Mouse (Mus musculus): ENCODE results near the gene Acmsd. TPM values are rescaled to one million over a fixed set of nuclear protein-coding genes. Genes with fewer than 3 reads are reported as not detected.

The Acmsd gene
- total RNA-seq, 2 experiments from 2014 or later, result 0.33 to 0.44 TPM

DNA sequence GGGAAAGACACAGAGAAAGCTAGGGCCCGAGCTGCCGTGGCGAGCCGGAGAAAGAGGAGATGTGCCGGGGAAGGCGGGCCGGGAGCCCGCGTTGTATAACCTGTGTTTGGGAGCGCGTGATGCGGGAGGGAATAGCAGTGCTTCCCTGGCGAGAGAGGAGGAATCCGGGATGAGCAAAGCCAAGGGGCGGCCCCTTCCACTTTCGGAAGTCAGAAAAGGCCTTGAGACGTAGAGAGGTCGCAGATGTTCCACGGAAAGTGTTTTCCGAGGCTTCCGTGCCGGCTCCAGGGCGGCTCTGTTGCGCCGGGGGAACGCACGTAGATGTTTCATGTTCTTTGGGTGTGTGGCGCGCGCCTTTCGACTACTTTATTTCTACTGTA, 45.3 kb downstream of the Acmsd start:
- intact Hi-C loops (cut with DNase I), result loop anchor here (5.0 kb wide), 1 partner anchor 333 kb away; no protein-coding TSS in a partner anchor
- DNase-seq, result no peak

DNA sequence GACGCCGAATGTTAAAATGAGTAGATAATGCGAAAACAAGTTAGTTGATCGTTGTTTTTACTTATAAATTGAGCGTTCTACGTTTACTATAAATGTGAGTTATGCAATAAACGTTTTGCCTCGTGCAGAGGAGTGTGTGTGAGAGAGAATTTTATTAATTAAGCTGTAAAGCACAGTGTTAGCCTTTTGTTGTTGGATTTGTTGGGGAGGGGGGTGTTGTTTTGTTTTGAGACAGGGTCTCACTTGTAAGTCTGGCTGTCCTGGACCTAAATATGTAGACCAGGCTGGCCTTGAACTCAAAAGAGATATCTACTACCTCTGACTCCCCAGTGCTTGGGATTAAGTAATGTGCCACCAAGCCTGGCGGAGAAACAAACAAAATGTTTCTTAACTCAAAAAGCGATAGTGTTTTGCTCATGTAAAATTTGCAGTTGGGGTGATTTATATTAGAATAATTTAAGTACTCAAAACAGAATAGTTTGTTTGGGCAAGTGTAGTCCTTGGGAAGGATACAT, 46.0 kb downstream of the Acmsd start:
- intact Hi-C loops (cut with DNase I), result loop anchor here (5.0 kb wide), 1 partner anchor 97 kb away; no protein-coding TSS in a partner anchor
- no peak for DNase-seq

DNA sequence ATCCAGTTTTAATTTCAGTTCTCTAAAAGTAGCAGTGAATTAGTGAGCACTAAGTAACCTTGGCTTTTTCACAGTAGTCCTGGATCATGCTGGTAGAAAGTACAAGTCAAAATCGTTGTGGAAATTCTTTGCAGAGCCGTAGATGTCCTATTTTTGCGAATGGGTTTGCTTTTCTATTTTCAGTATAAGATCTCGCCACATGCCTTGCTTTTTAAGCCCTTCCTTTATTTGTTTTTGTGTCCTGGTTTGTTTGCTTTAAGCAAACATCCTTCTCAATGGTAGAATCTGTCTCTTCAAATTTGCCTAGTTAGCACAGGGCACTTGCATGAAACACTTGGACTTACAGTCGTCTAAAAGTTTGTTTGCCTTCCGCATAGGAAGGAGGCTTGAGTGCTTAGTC, 47.0 kb downstream of the Acmsd start:
- intact Hi-C loops (cut with DNase I), result loop anchor here (5.0 kb wide), 1 partner anchor 96 kb away; no protein-coding TSS in a partner anchor
- DNase-seq, result no peak

DNA sequence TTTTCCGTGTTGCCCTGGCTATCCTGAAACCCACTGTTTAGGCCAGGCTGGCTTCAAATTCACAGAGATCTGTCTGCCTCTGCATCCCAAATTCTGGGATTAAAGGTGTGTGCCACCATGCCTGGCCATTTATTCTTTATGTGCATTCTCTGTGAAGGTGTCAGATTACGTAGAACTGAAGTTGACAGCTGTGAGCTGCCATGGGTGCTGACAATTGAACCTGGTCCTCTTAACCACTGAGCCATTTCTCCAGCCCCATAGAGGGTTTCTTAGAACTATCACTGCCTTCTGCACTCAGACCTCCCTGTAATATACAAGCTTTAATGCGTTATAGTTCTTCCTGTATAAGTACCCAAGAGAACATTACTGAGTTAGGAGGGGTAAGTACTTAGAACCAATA, 49.4 kb downstream of the Acmsd start:
- DNase-seq, result no peak
- intact Hi-C loops (cut with DNase I), result loop anchor here (5.0 kb wide), 1 partner anchor 94 kb away; no protein-coding TSS in a partner anchor

DNA sequence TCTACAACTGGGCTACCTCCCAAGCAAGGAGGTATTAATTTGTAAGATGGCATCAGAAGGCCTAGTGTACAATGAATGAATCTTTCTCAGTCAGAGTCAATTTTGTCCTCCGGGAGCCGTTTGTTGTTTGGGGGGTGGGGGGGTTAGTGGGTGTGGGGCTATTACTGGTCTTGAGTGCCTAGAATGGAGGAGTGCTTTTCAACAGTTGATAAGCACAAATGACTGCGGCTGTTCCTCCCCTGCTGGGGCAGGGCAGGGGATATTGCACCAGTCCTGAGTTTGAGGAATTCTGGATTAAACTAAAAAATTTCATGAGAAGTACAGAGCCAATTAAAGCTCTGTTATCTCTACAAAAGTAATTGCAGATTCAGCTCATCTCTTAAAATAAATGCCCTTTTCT, 50.9 kb downstream of the Acmsd start:
- intact Hi-C loops (cut with DNase I), result no loop called here
- DNase-seq, result no peak

DNA sequence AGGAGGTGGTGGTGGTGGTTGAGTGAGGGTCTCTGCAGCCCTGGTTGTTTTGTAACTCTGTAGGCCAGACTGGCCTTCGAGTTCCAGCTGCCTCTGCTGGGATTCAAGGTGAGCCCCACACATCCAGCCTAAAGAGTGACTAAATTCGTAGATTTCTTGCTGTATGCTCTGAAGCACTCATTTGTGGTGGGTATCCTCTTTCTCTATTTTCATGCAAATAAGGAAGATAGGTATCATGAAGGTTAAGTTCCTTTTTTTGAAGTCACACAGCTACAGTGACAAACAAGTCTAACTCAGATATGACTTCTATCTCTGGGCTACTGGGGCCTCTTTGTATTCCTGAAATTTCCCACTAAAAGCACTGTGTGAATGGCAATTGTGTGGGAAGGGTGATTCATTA, 51.6 kb downstream of the Acmsd start:
- DNase-seq, result no peak
- intact Hi-C loops (cut with DNase I), result no loop called here

DNA sequence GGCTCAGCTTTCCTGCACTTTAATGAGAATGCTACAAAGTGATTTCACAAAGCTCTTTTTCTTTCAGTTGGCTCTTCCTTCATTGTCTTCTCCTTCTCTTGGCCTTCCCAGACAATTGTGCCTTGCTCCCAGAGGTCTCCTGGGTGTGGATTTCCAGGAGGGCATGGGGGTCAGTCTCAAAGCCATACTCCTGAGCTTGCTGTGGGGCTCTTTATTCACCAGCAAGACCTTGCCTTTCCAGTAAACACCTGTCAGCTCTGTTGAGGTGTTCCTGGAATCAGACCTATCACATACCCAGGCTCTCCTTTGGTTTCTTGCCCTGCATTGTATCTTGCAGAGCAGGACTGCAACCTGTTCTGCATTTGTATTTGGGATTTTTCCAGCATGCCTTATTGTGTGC, 54.6 kb downstream of the Acmsd start:
- no peak for DNase-seq
- intact Hi-C loops (cut with DNase I), result no loop called here

DNA sequence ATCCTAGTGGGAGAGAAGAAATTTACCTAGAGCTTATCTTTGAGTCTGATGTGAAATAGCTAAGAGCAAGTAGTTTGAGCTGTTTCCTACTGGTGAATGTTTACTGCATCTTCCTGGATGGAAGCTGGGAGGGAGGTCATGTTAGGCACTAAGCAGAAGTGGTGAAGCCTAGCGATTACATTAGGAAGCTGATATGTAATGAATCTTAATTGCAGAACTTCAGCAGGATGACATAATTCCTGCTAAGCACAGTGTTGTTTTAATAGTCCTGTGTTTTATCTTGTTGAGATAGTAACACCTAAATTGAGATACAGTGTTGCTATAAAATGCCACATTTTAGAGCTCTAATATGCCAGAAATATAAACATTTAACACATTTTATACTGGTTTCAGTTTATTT, 56.7 kb downstream of the Acmsd start:
- no peak for DNase-seq
- intact Hi-C loops (cut with DNase I), result no loop called here

DNA sequence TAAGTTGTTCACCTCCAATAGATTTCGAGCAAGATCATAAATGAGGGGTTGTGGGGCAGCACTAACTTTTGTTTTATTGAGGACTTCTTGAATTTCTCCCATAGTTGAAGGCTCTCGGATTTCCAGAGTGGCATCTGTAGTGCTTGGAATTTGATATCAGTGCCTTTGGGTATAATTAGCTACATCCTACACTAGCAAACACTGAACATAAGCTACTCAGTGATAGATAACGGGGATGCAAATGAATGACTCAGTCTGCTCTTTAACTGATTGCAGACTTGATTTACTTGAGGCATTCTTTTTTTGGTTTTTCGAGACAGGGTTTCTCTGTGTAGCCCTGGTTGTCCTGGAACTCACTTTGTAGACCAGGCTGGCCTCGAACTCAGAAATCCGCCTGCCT, 59.7 kb downstream of the Acmsd start:
- no peak for DNase-seq
- intact Hi-C loops (cut with DNase I), result no loop called here

DNA sequence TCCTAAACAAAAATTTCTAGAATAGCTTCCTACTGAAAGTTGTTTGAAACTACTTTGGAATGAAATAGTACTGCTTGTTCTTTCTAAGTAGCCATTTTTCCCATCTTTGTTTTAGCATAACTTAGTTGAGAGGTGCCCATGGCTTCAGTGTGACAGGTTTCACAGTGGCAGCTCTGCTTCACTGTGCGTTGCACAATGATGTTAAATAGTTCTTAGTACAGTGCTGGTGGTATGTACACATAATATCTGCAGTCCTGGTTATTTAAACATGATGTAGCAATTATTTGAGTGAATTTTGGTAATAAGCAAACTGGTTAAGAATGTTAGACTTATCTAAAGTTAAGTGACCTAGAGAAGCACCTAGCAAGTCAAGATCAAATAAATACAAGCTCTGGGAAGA, 64.2 kb downstream of the Acmsd start:
- DNase-seq, result no peak
- intact Hi-C loops (cut with DNase I), result no loop called here

DNA sequence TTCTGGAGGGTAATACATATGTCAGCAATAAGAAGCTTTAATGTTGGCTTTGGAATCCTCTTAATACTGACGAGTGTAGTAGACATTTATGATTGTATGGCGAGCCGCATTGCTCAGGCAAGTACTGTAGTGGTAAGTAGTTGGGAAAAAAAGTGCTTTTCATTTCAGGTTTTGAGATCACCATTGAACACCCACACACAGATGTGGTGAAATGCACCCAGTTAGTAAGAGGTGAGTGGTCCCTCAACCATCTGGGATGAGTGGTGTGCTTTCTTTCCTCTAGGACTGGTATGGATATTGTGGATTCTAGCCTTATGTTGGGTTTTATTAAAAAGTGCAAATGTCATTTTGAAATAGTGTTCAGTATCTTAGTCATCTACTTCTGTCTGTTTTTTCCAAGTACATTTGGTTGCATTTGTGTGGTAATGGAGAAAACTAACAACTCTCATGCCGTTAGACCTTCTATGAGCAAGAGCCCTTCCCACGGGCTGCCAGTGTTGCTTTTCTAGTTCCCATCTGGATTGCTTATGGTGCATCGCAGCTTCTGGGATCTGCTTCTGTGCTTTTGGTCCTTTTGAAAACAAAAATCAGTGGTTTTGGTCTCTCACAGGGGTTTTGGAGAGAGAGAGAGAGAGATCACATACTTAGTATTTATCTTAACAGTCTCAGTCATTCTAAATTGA, 66.0 kb downstream of the Acmsd start:
- DNase-seq, result no peak
- intact Hi-C loops (cut with DNase I), result no loop called here

DNA sequence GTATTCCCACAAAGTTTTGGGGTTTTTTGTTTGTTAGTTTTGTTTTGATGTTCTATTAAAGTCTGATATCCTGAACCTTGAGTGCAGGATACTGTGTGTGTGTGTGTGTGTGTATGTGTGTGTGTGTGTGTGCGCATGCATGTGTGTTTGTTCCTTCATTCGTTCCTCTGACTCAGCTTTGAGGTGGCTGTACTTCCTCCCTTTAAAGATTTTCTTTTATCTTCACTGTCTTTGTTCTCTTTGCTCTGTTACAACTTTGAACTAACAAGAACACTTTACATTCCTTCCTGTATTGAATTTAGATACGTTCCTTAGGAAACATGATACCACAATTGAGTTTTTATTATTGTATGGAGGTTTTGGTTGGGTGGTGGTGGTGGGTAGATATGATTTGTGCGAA, 67.1 kb downstream of the Acmsd start:
- DNase-seq, result no peak
- intact Hi-C loops (cut with DNase I), result no loop called here

DNA sequence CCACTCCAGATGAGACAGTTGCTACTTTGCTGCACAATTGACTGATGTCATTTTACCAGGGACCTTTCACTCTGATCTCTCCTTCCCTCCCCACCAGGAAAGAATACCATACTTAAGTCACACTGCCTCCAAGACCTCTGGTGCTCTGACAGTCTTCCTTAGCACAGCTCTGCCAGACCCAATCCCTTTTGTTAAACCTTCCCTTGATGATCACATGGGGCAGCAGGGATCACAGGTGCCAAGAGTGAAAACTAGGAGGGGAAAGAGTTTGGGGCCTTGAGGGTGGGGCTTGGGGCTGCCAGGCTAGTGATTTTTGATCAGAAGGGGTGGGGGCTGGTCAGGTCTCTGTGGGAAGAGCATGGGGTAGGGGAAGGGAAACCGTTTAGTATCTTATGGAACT, 67.5 kb downstream of the Acmsd start:
- intact Hi-C loops (cut with DNase I), result no loop called here
- no peak for DNase-seq

DNA sequence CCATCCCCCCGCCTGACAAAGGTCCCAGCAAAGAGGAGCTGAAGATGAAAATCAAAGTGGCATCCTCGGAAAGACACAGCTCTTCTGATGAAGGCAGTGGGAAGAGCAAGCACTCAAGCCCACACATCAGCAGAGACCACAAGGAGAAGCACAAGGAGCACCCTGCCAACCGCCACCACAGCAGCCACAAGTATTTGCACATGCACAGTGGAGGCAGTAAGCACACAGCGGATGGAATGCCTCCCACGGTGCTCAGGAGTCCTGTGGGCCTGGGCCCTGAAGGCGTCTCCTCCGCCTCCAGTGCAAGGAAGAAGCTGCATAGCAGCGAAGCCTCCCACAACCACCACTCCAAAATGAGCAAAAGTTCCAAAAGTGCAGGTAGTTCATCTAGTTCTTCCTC, 73.7 kb downstream of the Acmsd start:
- intact Hi-C loops (cut with DNase I), result no loop called here
- DNase-seq, result no peak

DNA sequence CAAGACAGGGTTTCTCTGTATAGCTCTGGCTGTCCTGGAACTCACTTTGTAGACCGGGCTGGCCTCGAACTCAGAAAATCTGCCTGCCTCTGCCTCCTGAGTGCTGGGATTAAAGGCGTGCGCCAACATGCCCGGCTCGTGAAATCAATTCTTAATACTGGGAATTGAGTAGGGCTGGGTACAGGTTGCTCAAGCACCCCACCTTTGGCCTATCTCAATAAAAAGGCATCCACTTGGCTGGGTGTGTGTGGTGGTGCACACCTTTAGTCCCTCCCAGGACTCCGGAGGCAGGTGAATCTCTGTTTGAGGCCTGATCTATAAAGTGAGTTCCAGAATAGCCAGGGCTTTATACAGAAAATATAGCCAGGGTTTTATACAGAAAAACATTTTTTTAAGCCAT, 79.5 kb downstream of the Acmsd start:
- intact Hi-C loops (cut with DNase I), result no loop called here

DNA sequence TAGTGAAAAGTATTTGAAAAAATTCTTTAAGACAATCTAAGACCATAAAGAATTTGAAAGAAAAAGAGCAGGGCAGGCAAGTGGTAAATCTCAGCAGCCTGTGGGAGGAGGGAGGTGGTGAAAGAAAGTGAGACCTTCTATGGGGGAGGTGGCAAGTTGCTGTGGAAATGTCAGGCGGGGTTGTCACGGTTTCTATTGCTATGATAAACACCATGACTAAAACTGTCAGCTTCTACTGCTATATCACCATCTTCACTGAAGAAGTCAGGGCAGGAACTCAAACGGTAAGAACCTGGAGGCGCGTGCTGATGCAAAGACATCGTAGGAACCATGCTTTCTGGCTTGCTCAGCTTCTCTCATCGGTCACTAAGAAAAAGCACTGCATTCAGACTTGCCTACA, 83.7 kb downstream of the Acmsd start:
- intact Hi-C loops (cut with DNase I), result no loop called here

More for the DNA sequence above, 79.5 kb downstream of the Acmsd start:
- DNase-seq, result no peak

DNA sequence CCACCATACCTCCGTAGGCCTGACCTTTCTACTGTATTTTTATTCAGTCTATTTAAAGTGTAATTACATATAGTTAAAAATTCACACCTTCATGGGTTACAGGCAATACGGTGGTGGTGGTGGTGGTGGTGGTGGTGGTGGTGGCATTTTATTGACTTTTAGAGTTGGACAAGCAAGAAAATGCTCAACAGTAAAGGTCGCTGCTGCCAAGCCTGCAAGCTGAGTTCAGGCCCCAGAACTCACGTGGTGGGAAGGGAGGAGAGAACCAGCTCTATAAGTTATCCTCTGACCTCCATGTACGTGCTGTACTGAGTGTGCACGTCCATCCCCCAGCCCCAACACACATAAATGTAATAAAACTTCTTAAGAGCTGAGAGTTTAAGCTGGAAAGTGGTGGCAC, 87.2 kb downstream of the Acmsd start:
- intact Hi-C loops (cut with DNase I), result no loop called here
- no peak for DNase-seq

More for the DNA sequence above, 83.7 kb downstream of the Acmsd start:
- no peak for DNase-seq

Other genes starting within 250 kb of the Acmsd start
- 1 to 10 TPM; 2.6 to 7.2 TPM for gene Tmem163, start 49.9 kb upstream of the Acmsd start, total RNA-seq (2021)
- 10 to 100 TPM; 31.0 to 33.2 TPM for gene Ccnt2, start 44.8 kb downstream of the Acmsd start, total RNA-seq (2021)
- under 1 TPM in 1 of 2 experiments, not detected in 1; 0.17 TPM for gene Map3k19, start 125.6 kb downstream of the Acmsd start, total RNA-seq (2021)
- gene Rab3gap1, start 139.4 kb downstream of the Acmsd start, total RNA-seq (2021), result 10 to 100 TPM; 37.6 to 39.3 TPM